Mouse (Mus musculus): ENCODE measurements around the gene Gm7682.
"Not testable (repeated sequence)": the region's sequence is repeated elsewhere in the genome, so short reads cannot be mapped to it uniquely, and the experiment has no call there.

Gm7682 gene

DNA sequence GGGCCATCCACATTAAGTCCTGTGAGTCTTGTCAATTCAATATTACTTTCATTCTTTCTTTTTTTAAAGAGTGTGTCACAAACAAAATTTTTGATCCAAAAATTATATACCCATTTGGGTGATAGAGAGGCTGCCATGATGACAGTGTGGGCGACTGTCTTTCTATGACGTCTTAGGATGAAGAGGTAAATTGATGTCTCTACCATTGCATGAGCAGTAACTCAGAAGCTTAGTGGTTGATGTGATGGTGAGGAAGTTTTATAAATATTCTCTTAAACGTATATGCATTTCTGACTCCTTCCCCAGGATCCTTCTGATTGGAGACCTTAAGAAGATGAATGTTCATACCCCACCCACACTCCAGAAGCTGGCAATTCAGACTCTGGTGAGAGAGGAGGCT lies at the start of gene Gm7682:
Gene Gm7682, plus strand, starts transcription at position 301 of the 400 bp plus-strand sequence.
- not testable (repeated sequence) for DNase-seq
